Mouse (Mus musculus) thymus, adult 2 months (tissue): ENCODE measurements around the gene As3mt. TPM values are rescaled to one million over a fixed set of nuclear protein-coding genes. Genes with fewer than 3 reads are reported as not detected.

ENCODE experiments used
- DNase-seq: peaks from one replicate; pipeline ENCODE4 v3.0.0; 2021
- H3K27ac ChIP-seq: fragments of 200-500 bp; 2 replicates; pipeline ENCODE4 v1.5.1; 2012; ENCODE audit warnings: low read length, control low read depth; ENCODE audit not compliant: control insufficient read depth, insufficient read depth
- H3K27me3 ChIP-seq: fragments of 200-500 bp; 2 replicates; pipeline ENCODE4 v1.6.1; 2012; ENCODE audit warnings: mild to moderate bottlenecking, low read length, moderate library complexity, mixed read lengths; ENCODE audit not compliant: control insufficient read depth, insufficient read depth
- H3K36me3 ChIP-seq: fragments of 200-500 bp; 2 replicates; pipeline ENCODE4 v1.6.1; 2012; ENCODE audit warnings: mild to moderate bottlenecking, low read length, moderate library complexity; ENCODE audit not compliant: control insufficient read depth, insufficient read depth
- H3K4me1 ChIP-seq: fragments of 200-500 bp; replicated peaks from 2 replicates; pipeline ENCODE4 v1.6.1; 2012; ENCODE audit warnings: low read length; ENCODE audit not compliant: control insufficient read depth, insufficient read depth
- H3K4me3 ChIP-seq: fragments of 200-500 bp; 2 replicates; pipeline ENCODE4 v1.5.1; 2012; ENCODE audit warnings: mild to moderate bottlenecking, low read length, control low read depth, moderate library complexity; ENCODE audit not compliant: control insufficient read depth, insufficient read depth
- CTCF ChIP-seq: fragments of 200-500 bp; IDR thresholded peaks from 2 replicates; pipeline ENCODE4 v1.5.1; 2012; ENCODE audit warnings: mild to moderate bottlenecking, control low read depth, low read length, moderate library complexity, borderline replicate concordance; ENCODE audit not compliant: control insufficient read depth, poor library complexity, insufficient read depth; ENCODE audit errors: extremely low read depth
- POLR2A ChIP-seq: fragments of 200-500 bp; IDR thresholded peaks from 2 replicates; pipeline ENCODE4 v1.6.1; 2012; ENCODE audit warnings: mild to moderate bottlenecking, low read length, control low read depth, moderate library complexity; ENCODE audit not compliant: control insufficient read depth, poor library complexity, insufficient read depth; ENCODE audit errors: extremely low read depth
- WGBS: fragments of 180-500 bp; shearing (Covaris S2); methylation state at CpG from one replicate; pipeline ENCODE4 v1.1.7; 2018; 5-methylcytosine and 5-hydroxymethylcytosine counted together
- polyA plus RNA-seq: library from polyadenylated mRNA; depleted of rRNA; stranded (reverse); fragments of >200 nt; gene quantifications from 2 replicates; pipeline ENCODE4 v1.2.3, GENCODE M21; 2012

The As3mt gene
- polyA plus RNA-seq, 1 experiment = 9.5 TPM

GRCm38 (mm10) chr19:46710614-46711013 lies 3.4 kb downstream of the As3mt start:
- DNase-seq = no peak
- no peaks in the 10 kb centered on the region for H3K27me3 ChIP-seq
- peaks cover 14% of the 10 kb centered on the region for H3K4me1 ChIP-seq
- H3K27ac ChIP-seq = no peak overlapping the region
- H3K4me3 ChIP-seq = no peak overlapping the region
- WGBS = 96% methylated on average over 4 of the region's 4 CpGs
- no peaks in the 10 kb centered on the region for H3K36me3 ChIP-seq
- TF ChIP-seq CTCF = no peak

- WGBS = 96% methylated on average over 8 of the region's 8 CpGs
- DNase-seq = no peak
- no peaks in the 10 kb centered on the region for H3K36me3 ChIP-seq
- H3K27ac ChIP-seq = no peak overlapping the region
- no peak for TF ChIP-seq POLR2A
- no peak for TF ChIP-seq CTCF
- H3K4me3 ChIP-seq = no peak overlapping the region
- no peaks in the 10 kb centered on the region for H3K4me1 ChIP-seq
- no peaks in the 10 kb centered on the region for H3K27me3 ChIP-seq
Observed at GRCm38 (mm10) chr19:46714234-46714633, 7.0 kb downstream of the As3mt start.

GRCm38 (mm10) chr19:46715016-46715415 lies 7.8 kb downstream of the As3mt start:
- Histone ChIP-seq H3K27ac (no peak overlapping the region), H3K36me3 (no peaks in the 10 kb centered on the region), H3K4me3 (no peak overlapping the region), H3K4me1 (no peaks in the 10 kb centered on the region), H3K27me3 (no peaks in the 10 kb centered on the region)
- TF ChIP-seq POLR2A (no peak), CTCF (no peak)
- no peak for DNase-seq
- 95% methylated on average over 8 of the region's 8 CpGs for WGBS

GRCm38 (mm10) chr19:46718150-46718549 lies 10.9 kb downstream of the As3mt start:
- no peak overlapping the region for H3K27ac ChIP-seq
- WGBS = 91% methylated on average over 4 of the region's 4 CpGs
- no peaks in the 10 kb centered on the region for H3K4me1 ChIP-seq
- DNase-seq = no peak
- H3K36me3 ChIP-seq = no peaks in the 10 kb centered on the region
- H3K27me3 ChIP-seq = no peaks in the 10 kb centered on the region
- H3K4me3 ChIP-seq = no peak overlapping the region
- TF ChIP-seq CTCF = no peak
- no peak for TF ChIP-seq POLR2A

- no peak for DNase-seq
- Histone ChIP-seq H3K4me3 (no peak overlapping the region), H3K27me3 (no peaks in the 10 kb centered on the region), H3K4me1 (no peaks in the 10 kb centered on the region), H3K36me3 (no peaks in the 10 kb centered on the region; the same call in 1 of the 2 replicates), H3K27ac (no peak overlapping the region)
- WGBS = 93% methylated on average over 11 of the region's 11 CpGs
- TF ChIP-seq POLR2A (no peak), CTCF (no peak)
Observed at GRCm38 (mm10) chr19:46724411-46724810, 17.2 kb downstream of the As3mt start.

GRCm38 (mm10) chr19:46726142-46726541 lies 18.9 kb downstream of the As3mt start:
- no peaks in the 10 kb centered on the region for H3K4me1 ChIP-seq
- 96% methylated on average over 8 of the region's 8 CpGs for WGBS
- no peaks in the 10 kb centered on the region; the same call in 1 of the 2 replicates for H3K36me3 ChIP-seq
- DNase-seq = no peak
- TF ChIP-seq POLR2A (no peak), CTCF (no peak)
- H3K27ac ChIP-seq = no peak overlapping the region
- no peak overlapping the region for H3K4me3 ChIP-seq
- no peaks in the 10 kb centered on the region for H3K27me3 ChIP-seq

GRCm38 (mm10) chr19:46727140-46727736 lies 20.0 kb downstream of the As3mt start:
- no peaks in the 10 kb centered on the region; the same call in 1 of the 2 replicates for H3K36me3 ChIP-seq
- H3K27ac ChIP-seq = no peak overlapping the region
- DNase-seq = no peak
- 94% methylated on average over 8 of the region's 8 CpGs for WGBS
- no peaks in the 10 kb centered on the region for H3K4me1 ChIP-seq
- H3K4me3 ChIP-seq = no peak overlapping the region
- H3K27me3 ChIP-seq = no peaks in the 10 kb centered on the region
- TF ChIP-seq POLR2A (no peak), CTCF (no peak)
